Mouse (Mus musculus): ENCODE measurements around the gene Gm28044. TPM values are rescaled to one million over a fixed set of nuclear protein-coding genes. Genes with fewer than 3 reads are reported as not detected.
"Not testable (repeated sequence)": the region's sequence is repeated elsewhere in the genome, so short reads cannot be mapped to it uniquely, and the experiment has no call there.

Gene Gm28044
- total RNA-seq (2012; rRNA removed) = not detected in 2 replicates

- no peak within 1 kb of the TSS for H3K27ac ChIP-seq (ENCODE audit: insufficient read depth, low read depth, low read length, poor library complexity, severe bottlenecking)
- no peaks in the 10 kb centered on the region for H3K36me3 ChIP-seq (ENCODE audit: control insufficient read depth, insufficient read depth, low read length, poor library complexity, severe bottlenecking)
- H3K9ac ChIP-seq (ENCODE audit: insufficient read depth, low read depth, low read length, poor library complexity, severe bottlenecking) = peak within 1 kb of the TSS; percentile 69
- DNase-seq (ENCODE audit: low read depth, low spot score) = peak; percentile 68
- in situ Hi-C loops (cut with MboI; ENCODE audit: low sequenced_read_pairs in 2 of 2, unreplicated experiment in 2 of 2) = no loop called here
- no peaks in the 10 kb centered on the region for H3K4me1 ChIP-seq (ENCODE audit: control insufficient read depth in 2 of 2, insufficient read depth in 2 of 2, low read length in 2 of 2, poor library complexity in 1 of 2)
- no peaks in the 10 kb centered on the region for H3K9me3 ChIP-seq (ENCODE audit: control insufficient read depth, insufficient read depth, low read depth, low read length)
- H3K4me3 ChIP-seq (ENCODE audit: insufficient read depth in 1 of 2, low read depth in 1 of 2, low read length in 2 of 2, poor library complexity in 1 of 2, severe bottlenecking in 1 of 2) = peak within 1 kb of the TSS; percentile 75 to 82
- no peak for TF ChIP-seq CHD2 (IDR thresholded peaks at IDR 0.05; ENCODE audit: low read depth, low read length)
- TF ChIP-seq HCFC1 (IDR thresholded peaks at IDR 0.05; ENCODE audit: borderline replicate concordance, insufficient read depth, low read length) = peak; percentile 91
These were observed at the start of gene Gm28044, which contains the start of gene Zfp953 for GRCm38 (mm10) chr13:67360131-67360744. TSS of gene Gm28044 (minus strand) at chr13:67360536. TSS of gene Zfp953 (minus strand) at chr13:67360605.

GRCm38 (mm10) chr13:67399183-67399903 lies 39.0 kb upstream of the Gm28044 start, which contains the start of gene Zfp429:
TSS of gene Zfp429 (minus strand) at chr13:67399819.
- H3K9ac ChIP-seq (ENCODE audit: insufficient read depth, low read depth, low read length, poor library complexity, severe bottlenecking); H3K36me3 ChIP-seq (ENCODE audit: control insufficient read depth, insufficient read depth, low read length, poor library complexity, severe bottlenecking); H3K4me1 ChIP-seq (ENCODE audit: control insufficient read depth in 2 of 2, insufficient read depth in 2 of 2, low read length in 2 of 2, poor library complexity in 1 of 2); H3K27ac ChIP-seq (ENCODE audit: insufficient read depth, low read depth, low read length, poor library complexity, severe bottlenecking); DNase-seq (ENCODE audit: low read depth, low spot score); H3K9me3 ChIP-seq (ENCODE audit: control insufficient read depth, insufficient read depth, low read depth, low read length): not testable (repeated sequence)
- peak within 1 kb of the TSS; percentile 26 to 53 for H3K4me3 ChIP-seq (ENCODE audit: insufficient read depth in 1 of 2, low read depth in 1 of 2, low read length in 2 of 2, poor library complexity in 1 of 2, severe bottlenecking in 1 of 2)
- TF ChIP-seq HCFC1 (IDR thresholded peaks at IDR 0.05; ENCODE audit: borderline replicate concordance, insufficient read depth, low read length) = peak; percentile 74; the same call in 1 of the 2 replicates
- in situ Hi-C loops (cut with MboI; ENCODE audit: low sequenced_read_pairs in 2 of 2, unreplicated experiment in 2 of 2) = loop anchor here in 1 of 2 experiments (25.0 kb wide), 1 partner anchor 237 kb away; the partner anchor contains the start of gene Rsl1

GRCm38 (mm10) chr13:67376255-67376654 lies 15.9 kb upstream of the Gm28044 start:
- H3K4me3 ChIP-seq (ENCODE audit: insufficient read depth in 1 of 2, low read depth in 1 of 2, low read length in 2 of 2, poor library complexity in 1 of 2, severe bottlenecking in 1 of 2); H3K27ac ChIP-seq (ENCODE audit: insufficient read depth, low read depth, low read length, poor library complexity, severe bottlenecking); H3K4me1 ChIP-seq (ENCODE audit: control insufficient read depth in 2 of 2, insufficient read depth in 2 of 2, low read length in 2 of 2, poor library complexity in 1 of 2); H3K9me3 ChIP-seq (ENCODE audit: control insufficient read depth, insufficient read depth, low read depth, low read length); H3K36me3 ChIP-seq (ENCODE audit: control insufficient read depth, insufficient read depth, low read length, poor library complexity, severe bottlenecking); H3K9ac ChIP-seq (ENCODE audit: insufficient read depth, low read depth, low read length, poor library complexity, severe bottlenecking); DNase-seq (ENCODE audit: low read depth, low spot score): not testable (repeated sequence)
- in situ Hi-C loops (cut with MboI; ENCODE audit: low sequenced_read_pairs in 2 of 2, unreplicated experiment in 2 of 2) = loop anchor here (10.0 to 25.0 kb wide), 2 partner anchors 211 to 214 kb away; partner anchors contain the start of gene Rsl1 (in 1 of the 2)

- DNase-seq (ENCODE audit: low read depth, low spot score) = peak; percentile 40
- H3K36me3 ChIP-seq (ENCODE audit: control insufficient read depth, insufficient read depth, low read length, poor library complexity, severe bottlenecking); H3K9me3 ChIP-seq (ENCODE audit: control insufficient read depth, insufficient read depth, low read depth, low read length); H3K27ac ChIP-seq (ENCODE audit: insufficient read depth, low read depth, low read length, poor library complexity, severe bottlenecking); H3K4me1 ChIP-seq (ENCODE audit: control insufficient read depth in 2 of 2, insufficient read depth in 2 of 2, low read length in 2 of 2, poor library complexity in 1 of 2): not testable (repeated sequence)
- TF ChIP-seq HCFC1 (IDR thresholded peaks at IDR 0.05; ENCODE audit: borderline replicate concordance, insufficient read depth, low read length) = peak; percentile 79; the same call in 1 of the 2 replicates
- Histone ChIP-seq H3K9ac (ENCODE audit: insufficient read depth, low read depth, low read length, poor library complexity, severe bottlenecking) (peak within 1 kb of the TSS; percentile 66), H3K4me3 (ENCODE audit: insufficient read depth in 1 of 2, low read depth in 1 of 2, low read length in 2 of 2, poor library complexity in 1 of 2, severe bottlenecking in 1 of 2) (peak within 1 kb of the TSS; percentile 68 to 71)
- in situ Hi-C loops (cut with MboI; ENCODE audit: low sequenced_read_pairs in 2 of 2, unreplicated experiment in 2 of 2) = loop anchor here (10.0 to 25.0 kb wide), 2 partner anchors 210 to 213 kb away; partner anchors contain the start of gene Rsl1 (in 1 of the 2)
These were observed 14.9 kb upstream of the Gm28044 start, which contains the start of the genes Gm28041 and Zfp456 for GRCm38 (mm10) chr13:67375050-67375911. TSS of gene Gm28041 (minus strand) at chr13:67375733. TSS of gene Zfp456 (minus strand) at chr13:67375810.

- no peak overlapping the region for H3K4me3 ChIP-seq (ENCODE audit: insufficient read depth in 1 of 2, low read depth in 1 of 2, low read length in 2 of 2, poor library complexity in 1 of 2, severe bottlenecking in 1 of 2)
- no peak overlapping the region for H3K27ac ChIP-seq (ENCODE audit: insufficient read depth, low read depth, low read length, poor library complexity, severe bottlenecking)
- DNase-seq (ENCODE audit: low read depth, low spot score) = no peak
- H3K4me1 ChIP-seq (ENCODE audit: control insufficient read depth in 2 of 2, insufficient read depth in 2 of 2, low read length in 2 of 2, poor library complexity in 1 of 2) = no peaks in the 10 kb centered on the region
- no peaks in the 10 kb centered on the region for H3K36me3 ChIP-seq (ENCODE audit: control insufficient read depth, insufficient read depth, low read length, poor library complexity, severe bottlenecking)
- no peak overlapping the region for H3K9ac ChIP-seq (ENCODE audit: insufficient read depth, low read depth, low read length, poor library complexity, severe bottlenecking)
- H3K9me3 ChIP-seq (ENCODE audit: control insufficient read depth, insufficient read depth, low read depth, low read length) = no peaks in the 10 kb centered on the region
- TF ChIP-seq ZC3H11A (IDR thresholded peaks at IDR 0.05; ENCODE audit: borderline replicate concordance, low read depth, low read length) = no peak
- no peak for TF ChIP-seq ZNF384 (IDR thresholded peaks at IDR 0.05; ENCODE audit: low read depth, low read length)
- no peak for TF ChIP-seq HCFC1 (IDR thresholded peaks at IDR 0.05; ENCODE audit: borderline replicate concordance, insufficient read depth, low read length)
- TF ChIP-seq CHD2 (IDR thresholded peaks at IDR 0.05; ENCODE audit: low read depth, low read length) = no peak
- no peak for TF ChIP-seq MAFK (IDR thresholded peaks at IDR 0.05; ENCODE audit: insufficient read depth, low read depth, low read length)
- in situ Hi-C loops (cut with MboI; ENCODE audit: low sequenced_read_pairs in 2 of 2, unreplicated experiment in 2 of 2) = no loop called here
These were observed 8.5 kb downstream of the Gm28044 start for GRCm38 (mm10) chr13:67351854-67352253.

All from ES-E14 (cell line).